Mouse (Mus musculus): ENCODE measurements around the gene Olfr118.
"Not testable (repeated sequence)": the region's sequence is repeated elsewhere in the genome, so short reads cannot be mapped to it uniquely, and the experiment has no call there.

The Olfr118 gene

GRCm38 (mm10) chr17:37666688-37667087 lies at the start of gene Olfr118:
Olfr118 (plus strand) TSS chr17:37666988.
- DNase-seq (ENCODE audit: low read depth) = no peak

- no peak for DNase-seq (ENCODE audit: low read depth)
Measured at GRCm38 (mm10) chr17:37627009-37627408, 39.8 kb upstream of the Olfr118 start, which contains the start of the genes Olfr115 and Olfr116. Olfr115 (minus strand) TSS chr17:37627109. Olfr116 (minus strand) TSS chr17:37627199.

GRCm38 (mm10) chr17:37663682-37664081 lies 3.1 kb upstream of the Olfr118 start, which contains the start of gene Olfr117:
Olfr117 (minus strand) TSS chr17:37663782.
- DNase-seq (ENCODE audit: low read depth) = no peak

- not testable (repeated sequence) for DNase-seq (ENCODE audit: low read depth)
Measured at GRCm38 (mm10) chr17:37696264-37696663, 29.5 kb downstream of the Olfr118 start, which contains the start of gene Olfr119. Olfr119 (plus strand) TSS chr17:37696564.

- no peak for DNase-seq (ENCODE audit: low read depth)
Measured at GRCm38 (mm10) chr17:37721508-37721907, 54.7 kb downstream of the Olfr118 start, which contains the start of gene Olfr120. Olfr120 (plus strand) TSS chr17:37721808.

Data from NIH3T3 (cell line).